Mouse (Mus musculus): ENCODE measurements at regions not wholly inside any gene's neighbourhood (a gene's known extent, or its start where the extent isn't known, plus 50 kb on each side); places are given as distances from the start of the nearest gene placed in this dataset.

DNA sequence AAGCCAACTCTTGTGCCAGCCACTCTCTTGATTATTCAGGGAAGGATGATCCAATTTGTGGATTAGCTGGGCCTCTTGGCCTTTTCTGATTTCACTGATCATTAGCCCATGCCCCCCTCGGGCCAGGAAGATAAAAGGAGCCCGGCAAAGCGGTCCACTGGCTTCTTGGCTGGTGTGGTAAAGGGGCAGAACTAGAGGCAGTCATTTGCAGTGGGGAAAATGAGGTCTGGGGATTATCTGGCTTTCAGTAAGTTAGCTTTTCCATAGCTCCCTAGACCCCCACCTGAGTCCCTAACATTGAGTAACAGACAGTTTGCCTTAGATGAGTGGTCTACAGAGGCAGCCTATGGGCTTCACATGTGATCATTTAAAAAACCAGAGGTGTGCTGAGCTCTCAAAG is 163.7 kb downstream of the Insig2 start:
- TF ChIP-seq CTCF (IDR thresholded peaks at IDR 0.05; ENCODE audit: extremely low read depth, insufficient read depth, low read length): no peak
- no peak for TF ChIP-seq POLR2A (IDR thresholded peaks at IDR 0.05; ENCODE audit: extremely low read depth, insufficient read depth, low read length)

All from cortical plate, adult 2 months (tissue).